Mouse (Mus musculus) embryonic facial prominence, embryonic 11.5 days (tissue): ENCODE data around the gene Bad. TPM values are rescaled to one million over a fixed set of nuclear protein-coding genes. Genes with fewer than 3 reads are reported as not detected.

Experiments used
- ATAC-seq: fragments of 200-750 bp; cut with Nextera tagmentation; replicated peaks from 2 replicates; pipeline ENCODE4 v1.8.0; 2017; ENCODE audit warnings: low read depth; ENCODE audit not compliant: insufficient number of reproducible peaks, low FRiP score, low TSS enrichment
- DNase-seq: peaks from one replicate; pipeline ENCODE4 v3.0.0-alpha.2; 2015; ENCODE audit warnings: low spot score
- H3K27ac ChIP-seq: fragments of 300-500 bp; sonication (generic); replicated peaks from 2 replicates; pipeline ENCODE4 v1.5.1; 2014; ENCODE audit warnings: mild to moderate bottlenecking, low read depth, low read length, control low read depth
- H3K27me3 ChIP-seq: fragments of 300-500 bp; sonication (generic); 2 replicates; pipeline ENCODE4 v1.6.1; 2014; ENCODE audit warnings: mild to moderate bottlenecking, low read length, moderate library complexity, mixed read lengths; ENCODE audit not compliant: control insufficient read depth, insufficient read depth
- H3K36me3 ChIP-seq: fragments of 300-500 bp; sonication (generic); replicated peaks from 2 replicates; pipeline ENCODE4 v1.6.1; 2014; ENCODE audit warnings: low read depth, mild to moderate bottlenecking, low read length, moderate library complexity, mixed read lengths; ENCODE audit not compliant: control insufficient read depth, insufficient read depth
- H3K4me1 ChIP-seq: fragments of 300-500 bp; sonication (generic); 2 replicates; pipeline ENCODE4 v1.6.1; 2014; ENCODE audit warnings: low read length, mixed read lengths; ENCODE audit not compliant: control insufficient read depth, insufficient read depth
- H3K4me2 ChIP-seq: fragments of 300-500 bp; sonication (generic); 2 replicates; pipeline ENCODE4 v1.6.1; 2014; ENCODE audit warnings: low read depth, mild to moderate bottlenecking, control low read depth, low read length, moderate library complexity
- H3K4me3 ChIP-seq: fragments of 300-500 bp; sonication (generic); 2 replicates; pipeline ENCODE4 v1.5.1; 2014; ENCODE audit warnings: low read depth, low read length, control low read depth
- H3K9ac ChIP-seq: fragments of 300-500 bp; sonication (generic); replicated peaks from 2 replicates; pipeline ENCODE4 v1.6.1; 2014; ENCODE audit warnings: mild to moderate bottlenecking, control low read depth, low read length
- H3K9me3 ChIP-seq: fragments of 300-500 bp; sonication (generic); replicated peaks from 2 replicates; pipeline ENCODE4 v1.6.1; 2016; ENCODE audit warnings: mild to moderate bottlenecking, low read length, inconsistent platforms, mixed read lengths; ENCODE audit not compliant: control insufficient read depth
- WGBS: fragments of 180-500 bp; shearing (Covaris S2); extraction: QIAGEN DNeasy Blood & Tissue Kit; methylation state at CpG from one replicate; pipeline ENCODE4 v1.1.7; 2014; 5-methylcytosine and 5-hydroxymethylcytosine counted together
- polyA plus RNA-seq: library from polyadenylated mRNA; unstranded; fragments of >200 nt; fragmentation: Nextera tagmentation; extraction: Ambion mirVana; gene quantifications from 2 replicates; pipeline ENCODE4 v1.2.1, GENCODE M21; 2014

Gene Bad
- polyA plus RNA-seq, 1 experiment from 2014 or later, result 60.7 TPM

GRCm38 (mm10) chr19:6925307-6925573 is 16.4 kb upstream of the Bad start, which contains the start of gene Catsperz:
Gene Catsperz, minus strand, starts transcription at chr19:6925380.
- H3K4me2 ChIP-seq, result no peak within 1 kb of the TSS
- peaks cover 3% of the 10 kb centered on the region; the same call in 1 of the 2 replicates for H3K9me3 ChIP-seq
- ATAC-seq (no peak), DNase-seq (no peak)
- peaks cover 10% of the 10 kb centered on the region; the same call in 1 of the 2 replicates for H3K4me1 ChIP-seq
- peak within 1 kb of the TSS; percentile 12 for H3K4me3 ChIP-seq
- no peaks in the 10 kb centered on the region for H3K36me3 ChIP-seq
- H3K9ac ChIP-seq, result no peak within 1 kb of the TSS
- WGBS, result 2% methylated on average over 9 of the region's 9 CpGs
- peaks cover 57% of the 10 kb centered on the region for H3K27me3 ChIP-seq
- no peak within 1 kb of the TSS for H3K27ac ChIP-seq

GRCm38 (mm10) chr19:6925611-6926329 is 15.9 kb upstream of the Bad start:
- H3K27me3 ChIP-seq, result peaks cover 60% of the 10 kb centered on the region
- ATAC-seq (no peak), DNase-seq (no peak)
- H3K4me1 ChIP-seq, result 0 out of 2 replicates have a peak, but pooled peaks cover 5% of the 10 kb centered on the region
- no peaks in the 10 kb centered on the region for H3K36me3 ChIP-seq
- no peak overlapping the region for H3K9ac ChIP-seq
- peak overlapping the region; percentile 12; the same call in 1 of the 2 replicates for H3K4me3 ChIP-seq
- 5% methylated on average over 40 of the region's 40 CpGs for WGBS
- H3K4me2 ChIP-seq, result no peak overlapping the region
- H3K9me3 ChIP-seq, result peaks cover 3% of the 10 kb centered on the region; the same call in 1 of the 2 replicates
- no peak overlapping the region for H3K27ac ChIP-seq

GRCm38 (mm10) chr19:6926559-6927255 is 15.0 kb upstream of the Bad start:
- 11% methylated on average over 26 of the region's 26 CpGs for WGBS
- peak overlapping the region; percentile 18 for H3K4me3 ChIP-seq
- no peaks in the 10 kb centered on the region for H3K36me3 ChIP-seq
- DNase-seq, result peak; percentile 61
- H3K4me2 ChIP-seq, result peak overlapping the region; percentile 37
- 0 out of 2 replicates have a peak, but pooled peaks cover 4% of the 10 kb centered on the region for H3K4me1 ChIP-seq
- H3K9ac ChIP-seq, result no peak overlapping the region; the same call in 1 of the 2 replicates
- peaks cover 3% of the 10 kb centered on the region; the same call in 1 of the 2 replicates for H3K9me3 ChIP-seq
- H3K27me3 ChIP-seq, result peaks cover 68% of the 10 kb centered on the region
- no peak for ATAC-seq
- H3K27ac ChIP-seq, result no peak overlapping the region

- H3K27ac ChIP-seq, result no peak overlapping the region
- ATAC-seq (no peak), DNase-seq (no peak)
- H3K4me2 ChIP-seq, result no peak overlapping the region
- H3K36me3 ChIP-seq, result no peaks in the 10 kb centered on the region
- peaks cover 78% of the 10 kb centered on the region for H3K27me3 ChIP-seq
- H3K4me3 ChIP-seq, result no peak overlapping the region
- 0 out of 2 replicates have a peak, but pooled peaks cover 4% of the 10 kb centered on the region for H3K4me1 ChIP-seq
- WGBS, result 14% methylated on average over 9 of the region's 9 CpGs
- peaks cover 3% of the 10 kb centered on the region; the same call in 1 of the 2 replicates for H3K9me3 ChIP-seq
- no peak overlapping the region; the same call in 1 of the 2 replicates for H3K9ac ChIP-seq
Measured at GRCm38 (mm10) chr19:6928080-6928479, 13.6 kb upstream of the Bad start.

- 0% methylated on average over 2 of the region's 2 CpGs for WGBS
- no peak for ATAC-seq
Measured at GRCm38 (mm10) chr19:6931002-6931401, 10.7 kb upstream of the Bad start.

GRCm38 (mm10) chr19:6932018-6932417 is 9.6 kb upstream of the Bad start:
- H3K9me3 ChIP-seq, result no peaks in the 10 kb centered on the region
- no peaks in the 10 kb centered on the region; the same call in 1 of the 2 replicates for H3K4me1 ChIP-seq
- ATAC-seq, result no peak
- WGBS, result 54% methylated on average over 1 of the region's 1 CpGs
- H3K4me3 ChIP-seq, result no peak overlapping the region
- no peak overlapping the region for H3K27ac ChIP-seq
- H3K36me3 ChIP-seq, result no peaks in the 10 kb centered on the region
- H3K27me3 ChIP-seq, result peaks cover 73% of the 10 kb centered on the region
- no peak overlapping the region for H3K4me2 ChIP-seq
- no peak overlapping the region for H3K9ac ChIP-seq
- DNase-seq, result no peak

More at GRCm38 (mm10) chr19:6931002-6931401, 10.7 kb upstream of the Bad start:
- no peak for DNase-seq
- H3K9me3 ChIP-seq, result peaks cover 3% of the 10 kb centered on the region; the same call in 1 of the 2 replicates
- H3K4me2 ChIP-seq, result no peak overlapping the region
- H3K4me3 ChIP-seq, result no peak overlapping the region
- H3K4me1 ChIP-seq, result peaks cover 3% of the 10 kb centered on the region; the same call in 1 of the 2 replicates
- no peak overlapping the region for H3K27ac ChIP-seq
- no peaks in the 10 kb centered on the region for H3K36me3 ChIP-seq
- peaks cover 80% of the 10 kb centered on the region for H3K27me3 ChIP-seq
- H3K9ac ChIP-seq, result no peak overlapping the region

- peaks cover 62% of the 10 kb centered on the region for H3K27me3 ChIP-seq
- no peak overlapping the region for H3K4me2 ChIP-seq
- no peaks in the 10 kb centered on the region for H3K36me3 ChIP-seq
- WGBS, result 12% methylated on average over 4 of the region's 4 CpGs
- no peaks in the 10 kb centered on the region for H3K9me3 ChIP-seq
- H3K27ac ChIP-seq, result no peak overlapping the region
- H3K4me3 ChIP-seq, result no peak overlapping the region
- no peaks in the 10 kb centered on the region; the same call in 1 of the 2 replicates for H3K4me1 ChIP-seq
- no peak overlapping the region for H3K9ac ChIP-seq
- no peak for ATAC-seq
- no peak for DNase-seq
Measured at GRCm38 (mm10) chr19:6933102-6933435, 8.6 kb upstream of the Bad start.
